Mouse (Mus musculus) midbrain, embryonic 16.5 days (tissue): ENCODE results near the gene Irf2bp2. TPM values are rescaled to one million over a fixed set of nuclear protein-coding genes. Genes with fewer than 3 reads are reported as not detected.
A peak's percentile ranks its signal among the peaks of the same experiment; 100 is the strongest.

Source experiments
- ATAC-seq: fragments of 200-750 bp; cut with Nextera tagmentation; 2 replicates; pipeline ENCODE4 v1.8.0; 2017; ENCODE audit warnings: moderate TSS enrichment
- H3K27ac ChIP-seq: fragments of 300-500 bp; sonication (generic); 2 replicates; pipeline ENCODE4 v1.5.1; 2014; ENCODE audit warnings: mild to moderate bottlenecking, low read length, mixed read lengths
- H3K27me3 ChIP-seq: fragments of 300-500 bp; sonication (generic); 2 replicates; pipeline ENCODE4 v1.6.1; 2014; ENCODE audit warnings: low read depth, low read length, mixed read lengths; ENCODE audit not compliant: control insufficient read depth, insufficient read depth
- H3K36me3 ChIP-seq: fragments of 300-500 bp; sonication (generic); 2 replicates; pipeline ENCODE4 v1.6.1; 2014; ENCODE audit warnings: mild to moderate bottlenecking, low read length, moderate library complexity, mixed read lengths; ENCODE audit not compliant: control insufficient read depth, insufficient read depth
- H3K4me1 ChIP-seq: fragments of 300-500 bp; sonication (generic); 2 replicates; pipeline ENCODE4 v1.6.1; 2014; ENCODE audit warnings: mild to moderate bottlenecking, low read length, mixed read lengths; ENCODE audit not compliant: control insufficient read depth, insufficient read depth
- H3K4me2 ChIP-seq: fragments of 300-500 bp; sonication (generic); 2 replicates; pipeline ENCODE4 v1.6.1; 2014; ENCODE audit warnings: mild to moderate bottlenecking, low read length, mixed read lengths
- H3K4me3 ChIP-seq: fragments of 300-500 bp; sonication (generic); 2 replicates; pipeline ENCODE4 v1.5.1; 2014; ENCODE audit warnings: low read depth, mild to moderate bottlenecking, low read length, moderate library complexity, mixed read lengths
- H3K9ac ChIP-seq: fragments of 300-500 bp; sonication (generic); 2 replicates; pipeline ENCODE4 v1.6.1; 2014; ENCODE audit warnings: low read depth, low read length, mixed read lengths
- H3K9me3 ChIP-seq: fragments of 300-500 bp; sonication (generic); replicated peaks from 2 replicates; pipeline ENCODE4 v1.6.1; 2014; ENCODE audit warnings: mild to moderate bottlenecking, low read length, mixed read lengths; ENCODE audit not compliant: control insufficient read depth, poor library complexity, severe bottlenecking
- WGBS: fragments of 180-500 bp; shearing (Covaris S2); extraction: QIAGEN DNeasy Blood & Tissue Kit; methylation state at CpG from one replicate; pipeline ENCODE4 v1.1.7; 2014; 5-methylcytosine and 5-hydroxymethylcytosine counted together
- polyA plus RNA-seq: library from polyadenylated mRNA; unstranded; fragments of >200 nt; fragmentation: Nextera tagmentation; extraction: Ambion mirVana; gene quantifications from 2 replicates; pipeline ENCODE4 v1.2.1, GENCODE M21; 2015

Gene Irf2bp2
- 9.6 and 9.9 TPM in 2 replicates for polyA plus RNA-seq

DNA sequence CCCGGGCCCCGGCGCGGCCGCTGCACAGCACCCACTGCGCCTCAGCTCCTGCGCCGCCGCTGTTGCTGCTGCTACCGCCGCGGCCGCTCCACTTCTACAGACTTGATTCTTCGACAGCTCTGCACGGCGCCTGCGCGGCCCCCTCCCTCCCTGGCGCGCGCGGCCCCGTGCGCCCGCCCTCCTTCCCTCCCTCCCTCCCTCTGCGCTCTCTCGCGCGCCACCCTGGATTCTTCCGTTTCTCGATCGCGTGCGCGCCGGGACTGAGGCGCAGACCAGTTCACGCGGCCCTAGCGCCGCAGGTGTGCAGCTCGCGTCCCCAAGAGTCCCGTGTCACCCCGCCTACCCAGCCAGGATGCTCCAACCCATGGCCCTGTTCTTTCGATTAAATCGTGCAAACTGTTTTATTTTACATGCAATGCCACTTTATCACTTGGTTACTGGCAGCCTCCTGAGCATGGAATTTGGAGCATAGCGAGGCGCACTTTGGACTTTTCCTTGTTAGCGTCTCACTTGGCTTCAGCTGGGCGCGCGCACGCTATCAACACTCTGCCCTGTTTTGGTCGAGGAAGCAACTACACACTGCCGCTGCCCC, at the start of gene Irf2bp2:
Gene Irf2bp2 (minus strand): TSS at position 98 of the 592 bp plus-strand sequence.
- WGBS: under 1% methylated on average over 33 of the region's 56 CpGs
- peak within 1 kb of the TSS; percentile 99 for H3K27ac ChIP-seq
- H3K4me3 ChIP-seq: peak within 1 kb of the TSS; percentile 70
- ATAC-seq: peak; percentile 75
- peak within 1 kb of the TSS; percentile 99 for H3K4me2 ChIP-seq
- peak within 1 kb of the TSS; percentile 100 for H3K9ac ChIP-seq
- H3K36me3 ChIP-seq: peaks cover 3% of the 10 kb centered on the region; the same call in 1 of the 2 replicates
- H3K9me3 ChIP-seq: no peaks in the 10 kb centered on the region
- no peaks in the 10 kb centered on the region for H3K27me3 ChIP-seq
- H3K4me1 ChIP-seq: peaks cover 40% of the 10 kb centered on the region

DNA sequence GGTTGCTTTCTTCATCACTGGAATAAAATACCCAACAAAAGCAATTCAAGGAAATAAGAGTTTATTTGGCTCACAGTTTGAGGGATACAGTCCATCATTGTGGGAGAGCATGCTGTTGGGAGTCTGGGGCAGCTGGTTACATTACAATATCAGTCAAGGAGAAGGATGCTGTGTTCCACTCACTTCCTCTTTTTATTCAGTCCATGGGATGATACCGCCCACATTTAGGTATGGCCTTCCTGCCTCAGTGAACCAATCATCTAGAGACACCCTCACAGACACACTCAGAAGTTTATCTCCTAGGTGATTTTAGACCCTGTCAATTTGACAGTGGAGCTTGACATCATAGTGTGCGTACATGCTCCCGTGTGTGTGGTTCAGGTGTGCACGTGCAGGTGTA, 48.9 kb upstream of the Irf2bp2 start:
- WGBS: 98% methylated on average over 4 of the region's 4 CpGs

DNA sequence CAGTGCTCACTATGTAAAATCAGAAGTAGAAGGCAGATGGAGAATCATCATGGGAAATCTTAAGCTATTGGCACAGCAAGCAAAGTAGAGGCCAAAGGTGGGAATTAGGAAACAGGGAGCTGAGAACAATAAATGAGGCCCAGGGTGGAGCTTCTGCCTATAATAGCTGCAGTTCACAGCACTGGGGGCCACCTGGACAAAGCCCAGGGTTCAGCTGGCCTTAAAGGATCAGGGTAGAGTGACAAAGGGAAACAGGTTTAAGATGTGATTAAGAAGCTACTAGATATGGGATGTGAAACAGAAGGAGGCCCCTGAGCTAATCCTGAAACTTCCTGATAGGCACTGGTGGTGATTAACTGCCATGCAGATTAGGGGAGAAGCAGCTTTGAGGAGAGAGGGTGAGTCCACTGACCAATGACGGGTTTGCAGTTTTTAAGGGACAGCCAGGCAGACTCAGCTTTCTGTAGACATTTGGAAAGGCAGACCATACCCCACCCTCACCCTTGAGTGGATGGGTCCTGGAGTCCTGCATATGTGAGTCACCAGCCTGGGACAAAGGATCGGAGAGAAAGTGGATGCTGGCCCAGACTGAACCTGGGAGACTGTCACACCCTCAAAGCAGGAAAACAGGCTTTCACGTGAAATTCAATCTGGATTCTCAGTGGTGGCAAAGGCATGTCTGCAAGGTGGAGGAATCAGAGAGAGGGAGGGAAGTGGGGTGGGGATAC, 47.9 kb upstream of the Irf2bp2 start:
- Histone ChIP-seq H3K4me3 (no peak overlapping the region), H3K27ac (no peak overlapping the region), H3K4me1 (no peaks in the 10 kb centered on the region), H3K27me3 (no peaks in the 10 kb centered on the region), H3K36me3 (no peaks in the 10 kb centered on the region), H3K9ac (no peak overlapping the region), H3K4me2 (no peak overlapping the region), H3K9me3 (no peaks in the 10 kb centered on the region; the same call in 1 of the 2 replicates)
- no peak for ATAC-seq
- 63% methylated on average over 3 of the region's 3 CpGs for WGBS

More for the DNA sequence above, 48.9 kb upstream of the Irf2bp2 start:
- Histone ChIP-seq H3K27ac (no peak overlapping the region), H3K4me1 (no peaks in the 10 kb centered on the region), H3K9ac (no peak overlapping the region), H3K36me3 (no peaks in the 10 kb centered on the region), H3K4me2 (no peak overlapping the region), H3K9me3 (no peaks in the 10 kb centered on the region; the same call in 1 of the 2 replicates), H3K27me3 (no peaks in the 10 kb centered on the region), H3K4me3 (no peak overlapping the region)
- no peak for ATAC-seq

DNA sequence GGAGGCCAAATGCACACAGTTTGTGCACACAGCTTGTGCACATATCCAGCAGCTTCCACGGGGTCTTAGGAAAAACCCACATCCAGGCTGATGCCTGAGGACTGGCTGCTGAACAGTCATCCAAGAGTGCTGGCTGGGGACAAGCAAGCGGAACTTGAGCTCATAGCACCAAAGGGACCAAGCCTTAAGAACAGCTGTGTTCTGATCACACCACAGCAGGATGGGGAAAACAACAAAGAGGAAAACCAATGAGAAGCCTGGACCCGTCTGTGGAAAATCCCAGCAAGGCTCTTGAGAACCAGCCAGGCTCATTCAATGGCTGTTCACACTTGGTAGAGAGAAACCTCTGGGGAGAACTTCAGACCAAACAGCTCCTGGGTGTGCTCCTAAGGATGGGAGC, 45.4 kb upstream of the Irf2bp2 start:
- Histone ChIP-seq H3K4me3 (no peak overlapping the region), H3K27me3 (no peaks in the 10 kb centered on the region), H3K36me3 (no peaks in the 10 kb centered on the region), H3K4me2 (no peak overlapping the region), H3K9ac (no peak overlapping the region), H3K4me1 (no peaks in the 10 kb centered on the region), H3K27ac (no peak overlapping the region), H3K9me3 (no peaks in the 10 kb centered on the region; the same call in 1 of the 2 replicates)
- ATAC-seq: no peak
- 75% methylated on average over 3 of the region's 3 CpGs for WGBS

GRCm38 (mm10) chr8:126638027-126638426, 44.2 kb upstream of the Irf2bp2 start:
- Histone ChIP-seq H3K27ac (no peak overlapping the region), H3K9me3 (no peaks in the 10 kb centered on the region; the same call in 1 of the 2 replicates), H3K4me3 (no peak overlapping the region), H3K4me2 (no peak overlapping the region), H3K4me1 (no peaks in the 10 kb centered on the region), H3K36me3 (no peaks in the 10 kb centered on the region), H3K27me3 (no peaks in the 10 kb centered on the region), H3K9ac (no peak overlapping the region)
- WGBS: 72% methylated on average over 8 of the region's 8 CpGs
- ATAC-seq: no peak

DNA sequence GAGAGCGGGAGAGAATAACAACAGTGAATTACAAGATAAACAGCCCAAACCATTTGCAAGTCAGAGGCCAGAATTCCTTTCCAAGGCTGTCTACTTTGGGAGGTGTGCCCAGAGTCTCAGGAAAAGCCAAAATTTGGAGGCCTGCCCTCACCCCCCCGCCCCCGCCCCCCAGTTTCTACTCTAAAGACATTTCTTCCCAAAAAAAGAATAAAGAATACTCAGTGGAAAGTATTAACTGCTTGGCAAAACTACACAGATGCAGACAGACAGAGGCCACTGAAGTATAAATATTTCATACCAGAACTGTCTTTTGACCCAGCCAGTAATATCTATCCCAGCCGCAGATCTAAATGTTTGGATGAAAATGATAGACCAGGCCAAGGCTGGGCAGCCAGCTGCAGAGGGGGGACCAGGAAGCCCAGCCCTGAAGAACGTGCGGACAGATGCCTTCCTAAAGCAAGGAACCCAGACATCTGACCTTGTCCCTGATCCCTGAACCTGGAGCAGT, 40.8 kb upstream of the Irf2bp2 start:
- peaks cover 10% of the 10 kb centered on the region for H3K9me3 ChIP-seq
- H3K27ac ChIP-seq: no peak overlapping the region
- H3K27me3 ChIP-seq: no peaks in the 10 kb centered on the region
- WGBS: 78% methylated on average over 6 of the region's 6 CpGs
- ATAC-seq: no peak
- no peak overlapping the region for H3K4me2 ChIP-seq
- H3K4me1 ChIP-seq: no peaks in the 10 kb centered on the region
- no peaks in the 10 kb centered on the region for H3K36me3 ChIP-seq
- H3K9ac ChIP-seq: no peak overlapping the region
- no peak overlapping the region for H3K4me3 ChIP-seq

DNA sequence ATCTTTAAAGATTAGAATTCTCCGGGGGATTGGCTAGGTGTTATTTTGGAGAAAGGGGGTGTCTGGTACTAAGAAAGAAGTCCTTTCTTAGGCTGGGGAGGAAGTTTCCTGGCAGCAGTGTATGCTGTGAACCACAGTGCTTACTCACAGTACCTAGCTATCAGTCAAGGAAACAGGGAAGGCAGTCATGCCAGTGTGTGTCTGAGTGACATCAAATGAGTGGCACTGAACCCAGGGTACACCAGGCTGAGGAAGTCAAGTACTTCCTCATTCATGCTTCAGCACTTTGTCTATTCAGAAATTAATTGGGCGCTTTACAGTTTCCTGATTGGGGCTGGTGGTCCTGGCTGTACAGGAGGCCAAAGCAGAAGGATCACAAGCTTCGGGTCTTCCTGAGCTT, 34.8 kb upstream of the Irf2bp2 start:
- no peak for ATAC-seq
- H3K9ac ChIP-seq: no peak overlapping the region
- H3K4me3 ChIP-seq: no peak overlapping the region
- no peaks in the 10 kb centered on the region for H3K36me3 ChIP-seq
- H3K27ac ChIP-seq: no peak overlapping the region
- WGBS: 94% methylated on average over 3 of the region's 3 CpGs
- no peaks in the 10 kb centered on the region for H3K27me3 ChIP-seq
- H3K4me1 ChIP-seq: no peaks in the 10 kb centered on the region
- no peak overlapping the region for H3K4me2 ChIP-seq
- peaks cover 11% of the 10 kb centered on the region for H3K9me3 ChIP-seq

GRCm38 (mm10) chr8:126626415-126626814, 32.6 kb upstream of the Irf2bp2 start:
- no peaks in the 10 kb centered on the region for H3K36me3 ChIP-seq
- 92% methylated on average over 11 of the region's 11 CpGs for WGBS
- H3K4me3 ChIP-seq: no peak overlapping the region
- ATAC-seq: no peak
- no peak overlapping the region for H3K9ac ChIP-seq
- no peak overlapping the region for H3K27ac ChIP-seq
- peaks cover 11% of the 10 kb centered on the region for H3K9me3 ChIP-seq
- H3K4me2 ChIP-seq: no peak overlapping the region
- no peaks in the 10 kb centered on the region for H3K27me3 ChIP-seq
- no peaks in the 10 kb centered on the region for H3K4me1 ChIP-seq
